Mouse (Mus musculus) neural tube, embryonic 11.5 days (tissue): Measurements from ENCODE around the gene Olfr66. TPM values are rescaled to one million over a fixed set of nuclear protein-coding genes. Genes with fewer than 3 reads are reported as not detected.

Experiments used
- ATAC-seq: fragments of 200-750 bp; cut with Nextera tagmentation; 2 replicates; pipeline ENCODE4 v1.8.0; 2017; ENCODE audit warnings: moderate number of reproducible peaks, mild to moderate bottlenecking, moderate TSS enrichment, moderate library complexity; ENCODE audit not compliant: insufficient read depth, low FRiP score, low TSS enrichment
- DNase-seq: peaks from one replicate; pipeline ENCODE4 v3.0.0-alpha.2; 2015; ENCODE audit warnings: low spot score
- H3K27ac ChIP-seq: fragments of 300-500 bp; sonication (generic); 2 replicates; pipeline ENCODE4 v1.5.1; 2014; ENCODE audit warnings: low read depth, mild to moderate bottlenecking, low read length
- H3K27me3 ChIP-seq: fragments of 300-500 bp; sonication (generic); 2 replicates; pipeline ENCODE4 v1.6.1; 2014; ENCODE audit warnings: mild to moderate bottlenecking, low read length, mixed read lengths; ENCODE audit not compliant: control insufficient read depth, insufficient read depth
- H3K36me3 ChIP-seq: fragments of 300-500 bp; sonication (generic); 2 replicates; pipeline ENCODE4 v1.6.1; 2014; ENCODE audit warnings: mild to moderate bottlenecking, low read length, moderate library complexity, mixed read lengths; ENCODE audit not compliant: control insufficient read depth, insufficient read depth
- H3K4me1 ChIP-seq: fragments of 300-500 bp; sonication (generic); 2 replicates; pipeline ENCODE4 v1.6.1; 2014; ENCODE audit warnings: low read length, mixed read lengths; ENCODE audit not compliant: control insufficient read depth, insufficient read depth
- H3K4me2 ChIP-seq: fragments of 300-500 bp; sonication (generic); 2 replicates; pipeline ENCODE4 v1.6.1; 2014; ENCODE audit warnings: low read depth, mild to moderate bottlenecking, moderate library complexity
- H3K4me3 ChIP-seq: fragments of 300-500 bp; sonication (generic); 2 replicates; pipeline ENCODE4 v1.5.1; 2014; ENCODE audit warnings: low read depth, low read length
- H3K9ac ChIP-seq: fragments of 300-500 bp; sonication (generic); 2 replicates; pipeline ENCODE4 v1.6.1; 2014; ENCODE audit warnings: mild to moderate bottlenecking, low read length
- H3K9me3 ChIP-seq: fragments of 300-500 bp; sonication (generic); 2 replicates; pipeline ENCODE4 v1.6.1; 2016; ENCODE audit warnings: low read length; ENCODE audit not compliant: control insufficient read depth
- WGBS: fragments of 180-500 bp; shearing (Covaris S2); extraction: QIAGEN DNeasy Blood & Tissue Kit; methylation state at CpG from one replicate; pipeline ENCODE4 v1.1.7; 2014; 5-methylcytosine and 5-hydroxymethylcytosine counted together
- polyA plus RNA-seq: library from polyadenylated mRNA; unstranded; fragments of >200 nt; fragmentation: Nextera tagmentation; extraction: Ambion mirVana; gene quantifications from 2 replicates; pipeline ENCODE4 v1.2.1, GENCODE M21; 2014

Olfr66 gene
- polyA plus RNA-seq, result not detected in 2 replicates

GRCm38 (mm10) chr7:103886152-103886551, at the start of gene Olfr66:
TSS of gene Olfr66 (minus strand) at chr7:103886252.
- DNase-seq (no peak), ATAC-seq (no peak)
- H3K4me1 ChIP-seq, result no peaks in the 10 kb centered on the region
- H3K27ac ChIP-seq, result no peak within 1 kb of the TSS
- H3K9ac ChIP-seq, result no peak within 1 kb of the TSS
- H3K27me3 ChIP-seq, result no peaks in the 10 kb centered on the region
- no peaks in the 10 kb centered on the region for H3K9me3 ChIP-seq
- H3K36me3 ChIP-seq, result no peaks in the 10 kb centered on the region
- no peak within 1 kb of the TSS for H3K4me3 ChIP-seq
- no peak within 1 kb of the TSS for H3K4me2 ChIP-seq

DNA sequence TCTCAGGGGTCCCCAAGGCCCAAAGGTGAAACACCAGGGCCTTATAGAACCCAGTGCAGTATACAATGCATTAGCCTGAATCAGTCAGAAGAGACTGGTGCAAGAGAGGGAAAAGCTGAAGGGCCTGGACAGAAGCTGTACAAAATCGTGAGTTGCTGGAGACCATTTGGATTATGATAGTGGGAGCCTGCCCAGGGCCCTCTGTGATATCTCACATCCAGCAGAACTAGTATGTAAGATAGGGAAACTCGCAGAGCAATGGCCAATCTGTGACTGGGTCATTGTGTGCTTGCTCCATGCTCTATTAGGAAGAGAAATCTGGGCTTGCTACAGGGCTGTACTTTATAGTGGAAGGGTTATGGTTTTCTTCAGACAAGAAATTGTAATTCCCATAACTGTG, 48.2 kb upstream of the Olfr66 start, which contains the start of gene Olfr632:
TSS of gene Olfr632 (plus strand) at position 84 of the 400 bp plus-strand sequence.
- no peak within 1 kb of the TSS for H3K4me3 ChIP-seq
- H3K9me3 ChIP-seq, result no peaks in the 10 kb centered on the region
- no peak for ATAC-seq
- H3K27ac ChIP-seq, result no peak within 1 kb of the TSS
- WGBS, result 82% methylated on average over 2 of the region's 2 CpGs
- H3K27me3 ChIP-seq, result no peaks in the 10 kb centered on the region
- H3K36me3 ChIP-seq, result no peaks in the 10 kb centered on the region
- no peak within 1 kb of the TSS for H3K4me2 ChIP-seq
- H3K4me1 ChIP-seq, result no peaks in the 10 kb centered on the region
- no peak within 1 kb of the TSS for H3K9ac ChIP-seq
- no peak for DNase-seq

DNA sequence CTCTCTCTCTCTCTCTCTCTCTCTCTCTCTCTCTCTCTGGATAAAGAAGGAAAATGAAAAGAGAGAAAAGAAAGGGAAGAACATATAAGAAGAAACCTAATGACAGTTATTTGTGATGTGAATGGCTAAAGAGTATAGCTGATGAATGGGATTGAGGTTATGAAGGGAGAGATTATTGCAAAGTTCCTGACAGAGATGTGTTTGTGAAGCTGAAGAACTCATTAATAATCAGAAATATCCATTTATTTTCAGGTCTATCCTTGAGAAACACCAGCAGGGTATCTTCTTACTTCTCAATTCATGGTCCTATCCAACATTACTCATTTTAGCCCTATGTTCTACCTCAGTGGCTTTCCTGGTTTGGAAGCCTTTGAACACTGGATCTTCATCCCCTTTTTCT, 42.5 kb upstream of the Olfr66 start, which contains the start of gene Olfr631:
TSS of gene Olfr631 (plus strand) at position 301 of the 400 bp plus-strand sequence.
- H3K27ac ChIP-seq, result no peak within 1 kb of the TSS
- H3K9me3 ChIP-seq, result no peaks in the 10 kb centered on the region
- DNase-seq (no peak), ATAC-seq (no peak)
- H3K27me3 ChIP-seq, result no peaks in the 10 kb centered on the region
- no peak within 1 kb of the TSS for H3K9ac ChIP-seq
- H3K4me3 ChIP-seq, result no peak within 1 kb of the TSS
- H3K4me1 ChIP-seq, result no peaks in the 10 kb centered on the region
- H3K36me3 ChIP-seq, result no peaks in the 10 kb centered on the region
- H3K4me2 ChIP-seq, result no peak within 1 kb of the TSS

DNA sequence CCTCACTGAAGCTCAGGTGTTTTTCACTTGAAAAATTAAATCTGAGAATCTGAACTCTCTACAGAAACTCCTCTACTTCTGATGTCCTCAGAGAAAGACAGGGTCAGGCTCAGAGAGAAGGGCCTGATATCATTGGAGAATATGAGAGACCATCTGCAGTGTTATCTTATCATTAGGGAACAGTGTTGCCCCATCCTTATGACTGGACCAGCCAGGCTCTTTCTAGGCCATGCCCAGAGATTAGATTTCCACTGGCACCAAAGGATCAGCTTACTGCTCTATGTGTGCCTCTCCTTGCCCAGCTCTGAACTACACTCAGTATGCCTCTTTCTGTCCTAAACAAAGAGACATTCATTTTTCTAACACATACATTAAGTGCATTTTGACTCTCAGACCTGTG, 29.3 kb upstream of the Olfr66 start:
- no peak overlapping the region for H3K4me3 ChIP-seq
- no peaks in the 10 kb centered on the region for H3K9me3 ChIP-seq
- no peak overlapping the region for H3K9ac ChIP-seq
- DNase-seq (no peak), ATAC-seq (no peak)
- no peaks in the 10 kb centered on the region for H3K36me3 ChIP-seq
- H3K4me1 ChIP-seq, result no peaks in the 10 kb centered on the region
- no peak overlapping the region for H3K27ac ChIP-seq
- H3K4me2 ChIP-seq, result no peak overlapping the region
- H3K27me3 ChIP-seq, result no peaks in the 10 kb centered on the region

GRCm38 (mm10) chr7:103912969-103913511, 27.0 kb upstream of the Olfr66 start:
- H3K4me2 ChIP-seq, result no peak overlapping the region
- no peak overlapping the region for H3K9ac ChIP-seq
- DNase-seq (peak; percentile 11), ATAC-seq (no peak; the same call in 1 of the 2 replicates)
- no peak overlapping the region for H3K27ac ChIP-seq
- H3K9me3 ChIP-seq, result no peaks in the 10 kb centered on the region
- WGBS, result 48% methylated on average over 8 of the region's 8 CpGs
- H3K4me3 ChIP-seq, result no peak overlapping the region
- no peaks in the 10 kb centered on the region for H3K36me3 ChIP-seq
- H3K4me1 ChIP-seq, result no peaks in the 10 kb centered on the region
- no peaks in the 10 kb centered on the region for H3K27me3 ChIP-seq

DNA sequence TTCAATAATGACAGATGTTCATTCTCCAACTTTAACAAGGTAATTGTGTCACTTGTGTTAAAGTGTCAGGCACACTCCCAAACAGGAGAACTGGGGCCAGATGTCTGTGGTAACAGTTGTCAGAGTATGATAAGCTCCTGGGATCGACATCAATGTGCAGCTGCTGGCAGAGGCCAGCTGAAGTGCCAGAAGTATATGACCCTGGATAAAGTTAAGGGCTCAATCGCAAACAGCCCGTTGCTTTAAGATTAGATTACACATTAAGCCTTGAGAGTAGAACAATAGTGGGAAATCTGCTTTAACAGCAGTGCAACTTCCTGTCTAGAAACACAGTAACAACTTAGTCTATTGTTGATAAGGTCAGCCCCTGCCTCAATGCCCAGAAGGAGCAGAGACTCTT, 24.0 kb upstream of the Olfr66 start:
- Histone ChIP-seq H3K4me3 (no peak overlapping the region), H3K4me2 (no peak overlapping the region), H3K27me3 (no peaks in the 10 kb centered on the region), H3K9me3 (no peaks in the 10 kb centered on the region), H3K4me1 (no peaks in the 10 kb centered on the region), H3K27ac (no peak overlapping the region), H3K9ac (no peak overlapping the region), H3K36me3 (no peaks in the 10 kb centered on the region)
- WGBS, result 51% methylated on average over 3 of the region's 3 CpGs
- DNase-seq (no peak), ATAC-seq (no peak)

DNA sequence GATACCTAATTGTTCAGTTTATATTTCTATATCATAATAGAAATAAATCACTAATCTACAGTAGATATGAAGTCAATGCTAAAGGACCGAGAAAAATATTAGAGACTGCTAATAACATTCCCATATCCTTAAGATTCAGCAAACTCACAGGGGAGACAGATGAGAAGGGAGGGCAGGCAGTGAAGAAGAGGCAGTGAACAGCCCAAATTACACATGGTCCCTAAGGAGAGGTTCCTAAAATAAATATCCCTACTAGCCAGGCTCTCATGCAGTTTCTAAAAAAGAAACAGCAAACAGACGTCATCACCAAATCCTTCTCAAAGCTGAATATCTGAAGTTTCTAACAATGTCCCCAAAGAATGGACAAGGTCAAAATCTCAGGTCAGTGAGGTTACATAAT, 17.1 kb upstream of the Olfr66 start, which contains the start of gene Olfr65:
TSS of gene Olfr65 (plus strand) at position 301 of the 400 bp plus-strand sequence.
- WGBS, result 73% methylated on average over 2 of the region's 2 CpGs
- Histone ChIP-seq H3K27me3 (no peaks in the 10 kb centered on the region), H3K4me1 (no peaks in the 10 kb centered on the region), H3K9ac (no peak within 1 kb of the TSS), H3K9me3 (no peaks in the 10 kb centered on the region), H3K4me2 (no peak within 1 kb of the TSS), H3K27ac (no peak within 1 kb of the TSS), H3K36me3 (no peaks in the 10 kb centered on the region), H3K4me3 (no peak within 1 kb of the TSS)
- no peak for DNase-seq
- ATAC-seq, result no peak

GRCm38 (mm10) chr7:103894385-103894784, 8.3 kb upstream of the Olfr66 start, which contains the start of gene Olfr64:
TSS of gene Olfr64 (minus strand) at chr7:103894485.
- H3K9me3 ChIP-seq, result no peaks in the 10 kb centered on the region
- no peaks in the 10 kb centered on the region for H3K4me1 ChIP-seq
- no peaks in the 10 kb centered on the region for H3K36me3 ChIP-seq
- no peak within 1 kb of the TSS for H3K27ac ChIP-seq
- no peaks in the 10 kb centered on the region for H3K27me3 ChIP-seq
- no peak for ATAC-seq
- 68% methylated on average over 1 of the region's 1 CpGs for WGBS
- no peak within 1 kb of the TSS for H3K4me2 ChIP-seq
- no peak within 1 kb of the TSS for H3K9ac ChIP-seq
- DNase-seq, result no peak
- no peak within 1 kb of the TSS for H3K4me3 ChIP-seq

DNA sequence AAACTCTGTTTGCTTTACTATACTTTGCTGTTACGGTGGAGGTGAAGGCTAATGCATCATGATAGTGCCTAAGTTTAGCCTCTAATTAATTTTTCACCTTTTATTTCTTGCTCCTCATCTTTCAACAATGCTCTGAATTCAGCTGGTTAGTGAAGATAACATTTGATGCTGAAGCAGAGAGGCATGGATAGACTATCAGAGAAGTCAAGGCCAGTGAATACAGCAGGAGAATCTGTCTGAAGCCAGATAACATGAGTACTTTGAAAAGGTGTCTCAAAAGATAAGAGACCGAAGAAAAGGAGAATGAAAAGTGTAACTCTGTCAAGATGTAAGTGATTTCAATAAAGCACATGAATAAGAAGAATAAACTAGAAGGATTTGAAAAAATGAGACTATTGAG, 9.0 kb downstream of the Olfr66 start:
- Histone ChIP-seq H3K4me3 (no peak overlapping the region), H3K4me1 (no peaks in the 10 kb centered on the region), H3K4me2 (no peak overlapping the region), H3K27me3 (no peaks in the 10 kb centered on the region), H3K9ac (no peak overlapping the region), H3K27ac (no peak overlapping the region), H3K36me3 (no peaks in the 10 kb centered on the region), H3K9me3 (no peaks in the 10 kb centered on the region)
- 86% methylated on average over 2 of the region's 2 CpGs for WGBS
- DNase-seq (no peak), ATAC-seq (no peak)
